Mouse (Mus musculus) urinary bladder, adult 18-20 months (tissue): ENCODE measurements around the gene Chrna1.

Experiments
- DNase-seq, 2 experiments: peaks; one replicate each; pipeline ENCODE4 v3.0.0; 2022; ENCODE audit warnings: low spot score in 2 of 2, mixed read lengths in 2 of 2

Chrna1 gene

GRCm38 (mm10) chr2:73521737-73522136, 58.4 kb downstream of the Chrna1 start:
- no peak for DNase-seq

GRCm38 (mm10) chr2:73518966-73519365, 61.2 kb downstream of the Chrna1 start:
- DNase-seq: no peak

GRCm38 (mm10) chr2:73518311-73518710, 61.8 kb downstream of the Chrna1 start:
- DNase-seq: no peak

- DNase-seq: no peak
These were observed 66.0 kb downstream of the Chrna1 start for GRCm38 (mm10) chr2:73514178-73514577.
